Mouse (Mus musculus): ENCODE results near the gene Gm10340. TPM values are rescaled to one million over a fixed set of nuclear protein-coding genes. Genes with fewer than 3 reads are reported as not detected.
"Not testable (repeated sequence)": the region's sequence is repeated elsewhere in the genome, so short reads cannot be mapped to it uniquely, and the experiment has no call there.

Gm10340 gene
- total RNA-seq (2021): under 1 TPM in 1 of 2 experiments, not detected in 1; 0.24 TPM

GRCm38 (mm10) chr14:3133697-3134096, at the start of gene Gm10340:
TSS of gene Gm10340 (plus strand) at chr14:3133997.
- DNase-seq (ENCODE audit: extremely low spot score in 1 of 2, low spot score in 2 of 2): not testable (repeated sequence)

GRCm38 (mm10) chr14:3116051-3116450, 17.7 kb upstream of the Gm10340 start:
- intact Hi-C loops (cut with DNase I); DNase-seq (ENCODE audit: extremely low spot score in 1 of 2, low spot score in 2 of 2): not testable (repeated sequence)

More at GRCm38 (mm10) chr14:3133697-3134096, at the start of gene Gm10340:
- intact Hi-C loops (cut with DNase I): not testable (repeated sequence)

GRCm38 (mm10) chr14:3187955-3188354, 54.2 kb downstream of the Gm10340 start, which contains the start of gene Gm5795:
TSS of gene Gm5795 (plus strand) at chr14:3188255.
- DNase-seq (ENCODE audit: extremely low spot score in 1 of 2, low spot score in 2 of 2): not testable (repeated sequence)

More at GRCm38 (mm10) chr14:3187955-3188354, 54.2 kb downstream of the Gm10340 start, which contains the start of gene Gm5795:
- intact Hi-C loops (cut with DNase I): not testable (repeated sequence)

Other genes with a start within 250 kb of the Gm10340 start
- not detected for gene Gm2888, start 104.0 kb upstream of the Gm10340 start, total RNA-seq (2021)
- 1 to 10 TPM; 1.4 to 1.8 TPM for gene Gm2897, start 84.7 kb upstream of the Gm10340 start, total RNA-seq (2021)
- gene Gm5795, start 54.3 kb downstream of the Gm10340 start, total RNA-seq (2021): under 1 TPM; 0.51 to 0.62 TPM
- 1 to 10 TPM; 6.3 to 6.5 TPM for gene D830030K20Rik, start 74.5 kb downstream of the Gm10340 start, total RNA-seq (2021)
- gene Gm2956, start 198.6 kb downstream of the Gm10340 start, total RNA-seq (2021): under 1 TPM; 0.77 to 0.86 TPM